Mouse (Mus musculus): ENCODE results near the gene Tsc22d1. TPM values are rescaled to one million over a fixed set of nuclear protein-coding genes. Genes with fewer than 3 reads are reported as not detected.
A peak's percentile ranks its signal among the peaks of the same experiment; 100 is the strongest.

Gene Tsc22d1
- polyA plus RNA-seq, 1 experiment: 281 TPM

DNA sequence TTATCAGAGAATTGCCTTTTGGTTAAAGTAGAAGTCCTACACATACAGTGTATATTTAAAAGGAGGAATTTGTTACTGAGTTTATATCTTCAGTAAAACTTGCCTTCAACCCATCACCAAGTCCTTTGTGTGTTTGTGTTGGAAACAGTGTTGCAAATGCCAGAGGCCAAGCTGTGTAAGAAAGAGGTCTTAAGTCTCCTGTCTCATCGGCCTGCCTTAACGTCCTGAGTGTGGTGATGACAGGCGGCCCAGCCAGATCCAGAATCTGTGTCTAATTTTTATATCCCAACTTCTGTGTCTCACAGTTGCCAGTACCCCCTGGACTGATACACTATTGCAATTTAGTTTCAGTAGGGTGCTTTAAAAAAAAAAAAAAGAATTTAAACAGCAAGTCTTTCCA lies 42.9 kb downstream of the Tsc22d1 start:
- H3K4me2 ChIP-seq (ENCODE audit: low read depth): no peak overlapping the region
- no peak overlapping the region for H3K4me3 ChIP-seq
- no peaks in the 10 kb centered on the region for H3K36me3 ChIP-seq (ENCODE audit: control insufficient read depth, insufficient read depth)
- no peaks in the 10 kb centered on the region for H3K27me3 ChIP-seq (ENCODE audit: control insufficient read depth, insufficient read depth, insufficient read length)
- H3ac ChIP-seq (ENCODE audit: control insufficient read depth, insufficient read length): no peak overlapping the region
- TF ChIP-seq E2F4 (IDR thresholded peaks at IDR 0.05; ENCODE audit: insufficient read depth): no peak
- TF ChIP-seq USF1 (IDR thresholded peaks at IDR 0.05; ENCODE audit: low read depth): no peak
- no peak for TF ChIP-seq MAX (IDR thresholded peaks at IDR 0.05; ENCODE audit: low read depth)
- no peak for TF ChIP-seq MYOD1 (IDR thresholded peaks at IDR 0.05; ENCODE audit: control insufficient read depth in 1 of 3, insufficient read length in 2 of 3, low read depth in 2 of 3)
- no peak for TF ChIP-seq REST (IDR thresholded peaks at IDR 0.05; ENCODE audit: insufficient read depth, insufficient read length)
- no peak for TF ChIP-seq MYOG (IDR thresholded peaks at IDR 0.05; ENCODE audit: control insufficient read depth in 1 of 3, insufficient read depth in 1 of 3, insufficient read length in 2 of 3, low read depth in 2 of 3)
- no peak for TF ChIP-seq TCF12 (IDR thresholded peaks at IDR 0.05; ENCODE audit: insufficient read depth, poor library complexity, severe bottlenecking)
- no peak for TF ChIP-seq POLR2A (IDR thresholded peaks at IDR 0.05; ENCODE audit: insufficient read length, low read depth)
- TF ChIP-seq POLR2AphosphoS2 (IDR thresholded peaks at IDR 0.05; ENCODE audit: insufficient read length, low read depth): no peak
- no peak for TF ChIP-seq CEBPB (IDR thresholded peaks at IDR 0.05; ENCODE audit: insufficient read depth, poor library complexity, severe bottlenecking)
- TF ChIP-seq TCF3 (IDR thresholded peaks at IDR 0.05; ENCODE audit: insufficient read length, low read depth): no peak
- no peak for TF ChIP-seq SRF (IDR thresholded peaks at IDR 0.05; ENCODE audit: control insufficient read depth, insufficient read length, low read depth)
- H3K79me2 ChIP-seq (ENCODE audit: control insufficient read depth, insufficient read depth): no peaks in the 10 kb centered on the region

DNA sequence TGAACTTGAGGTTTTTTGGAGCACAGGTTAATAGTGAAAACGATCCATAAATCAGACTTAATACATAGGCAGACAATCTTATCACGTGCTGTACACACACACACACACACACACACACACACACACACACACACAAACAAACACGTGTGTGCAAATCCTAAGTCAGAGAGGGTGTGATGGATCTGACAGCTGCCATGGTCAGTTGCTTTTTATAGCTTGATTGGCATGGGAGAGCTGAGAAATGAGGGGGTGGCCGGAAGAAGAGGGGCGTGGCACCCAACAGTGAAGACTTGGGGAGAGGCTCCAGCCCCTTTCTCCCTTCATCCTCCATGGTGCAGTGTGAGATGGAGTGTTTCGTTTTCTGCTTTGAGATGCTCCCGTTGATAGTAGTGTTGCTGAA lies 45.4 kb downstream of the Tsc22d1 start:
- Histone ChIP-seq H3K4me2 (ENCODE audit: low read depth) (peak overlapping the region; percentile 8), H3K79me2 (ENCODE audit: control insufficient read depth, insufficient read depth) (no peaks in the 10 kb centered on the region), H3K36me3 (ENCODE audit: control insufficient read depth, insufficient read depth) (no peaks in the 10 kb centered on the region), H3ac (ENCODE audit: control insufficient read depth, insufficient read length) (no peak overlapping the region), H3K27me3 (ENCODE audit: control insufficient read depth, insufficient read depth, insufficient read length) (no peaks in the 10 kb centered on the region), H3K4me3 (no peak overlapping the region)
- TF ChIP-seq MYOD1 (IDR thresholded peaks at IDR 0.05; ENCODE audit: control insufficient read depth in 1 of 3, insufficient read length in 2 of 3, low read depth in 2 of 3) (peak; percentile 78 to 92 (median 78)), USF1 (IDR thresholded peaks at IDR 0.05; ENCODE audit: low read depth) (no peak), CEBPB (IDR thresholded peaks at IDR 0.05; ENCODE audit: insufficient read depth, poor library complexity, severe bottlenecking) (no peak), MYOG (IDR thresholded peaks at IDR 0.05; ENCODE audit: control insufficient read depth in 1 of 3, insufficient read depth in 1 of 3, insufficient read length in 2 of 3, low read depth in 2 of 3) (peak in 2 of 3 experiments; percentile 22 to 51)

GRCm38 (mm10) chr14:76461182-76461775 lies 46.5 kb downstream of the Tsc22d1 start:
- H3ac ChIP-seq (ENCODE audit: control insufficient read depth, insufficient read length): no peak overlapping the region
- H3K36me3 ChIP-seq (ENCODE audit: control insufficient read depth, insufficient read depth): no peaks in the 10 kb centered on the region
- no peak overlapping the region for H3K4me2 ChIP-seq (ENCODE audit: low read depth)
- H3K79me2 ChIP-seq (ENCODE audit: control insufficient read depth, insufficient read depth): no peaks in the 10 kb centered on the region
- no peaks in the 10 kb centered on the region for H3K27me3 ChIP-seq (ENCODE audit: control insufficient read depth, insufficient read depth, insufficient read length)
- TF ChIP-seq CEBPB (IDR thresholded peaks at IDR 0.05; ENCODE audit: insufficient read depth, poor library complexity, severe bottlenecking) (no peak), SRF (IDR thresholded peaks at IDR 0.05; ENCODE audit: control insufficient read depth, insufficient read length, low read depth) (no peak), REST (IDR thresholded peaks at IDR 0.05; ENCODE audit: insufficient read depth, insufficient read length) (no peak), E2F4 (IDR thresholded peaks at IDR 0.05; ENCODE audit: insufficient read depth) (no peak), TCF3 (IDR thresholded peaks at IDR 0.05; ENCODE audit: insufficient read length, low read depth) (no peak), MAX (IDR thresholded peaks at IDR 0.05; ENCODE audit: low read depth) (no peak), TCF12 (IDR thresholded peaks at IDR 0.05; ENCODE audit: insufficient read depth, poor library complexity, severe bottlenecking) (no peak), MYOD1 (IDR thresholded peaks at IDR 0.05; ENCODE audit: control insufficient read depth in 1 of 3, insufficient read length in 2 of 3, low read depth in 2 of 3) (no peak), POLR2A (IDR thresholded peaks at IDR 0.05; ENCODE audit: insufficient read length, low read depth) (no peak), USF1 (IDR thresholded peaks at IDR 0.05; ENCODE audit: low read depth) (no peak), POLR2AphosphoS2 (IDR thresholded peaks at IDR 0.05; ENCODE audit: insufficient read length, low read depth) (no peak), MYOG (IDR thresholded peaks at IDR 0.05; ENCODE audit: control insufficient read depth in 1 of 3, insufficient read depth in 1 of 3, insufficient read length in 2 of 3, low read depth in 2 of 3) (no peak)
- H3K4me3 ChIP-seq: no peak overlapping the region

- Histone ChIP-seq H3K27me3 (ENCODE audit: control insufficient read depth, insufficient read depth, insufficient read length) (no peaks in the 10 kb centered on the region), H3K4me2 (ENCODE audit: low read depth) (no peak overlapping the region)
These were observed 48.8 kb downstream of the Tsc22d1 start for GRCm38 (mm10) chr14:76463414-76464098.

More at GRCm38 (mm10) chr14:76463414-76464098, 48.8 kb downstream of the Tsc22d1 start:
- no peak overlapping the region for H3ac ChIP-seq (ENCODE audit: control insufficient read depth, insufficient read length)
- H3K79me2 ChIP-seq (ENCODE audit: control insufficient read depth, insufficient read depth): no peaks in the 10 kb centered on the region
- TF ChIP-seq SRF (IDR thresholded peaks at IDR 0.05; ENCODE audit: control insufficient read depth, insufficient read length, low read depth): no peak
- no peak for TF ChIP-seq MAX (IDR thresholded peaks at IDR 0.05; ENCODE audit: low read depth)
- TF ChIP-seq CEBPB (IDR thresholded peaks at IDR 0.05; ENCODE audit: insufficient read depth, poor library complexity, severe bottlenecking): no peak
- TF ChIP-seq MYOG (IDR thresholded peaks at IDR 0.05; ENCODE audit: control insufficient read depth in 1 of 3, insufficient read depth in 1 of 3, insufficient read length in 2 of 3, low read depth in 2 of 3): no peak
- TF ChIP-seq POLR2A (IDR thresholded peaks at IDR 0.05; ENCODE audit: insufficient read length, low read depth): no peak
- TF ChIP-seq POLR2AphosphoS2 (IDR thresholded peaks at IDR 0.05; ENCODE audit: insufficient read length, low read depth): no peak
- H3K36me3 ChIP-seq (ENCODE audit: control insufficient read depth, insufficient read depth): no peaks in the 10 kb centered on the region
- H3K4me3 ChIP-seq: no peak overlapping the region

Measured in myocyte (in vitro differentiated cells).